Mouse (Mus musculus): ENCODE data around the gene Srcin1.

Gene Srcin1

GRCm38 (mm10) chr11:97462538-97462937, 113.4 kb downstream of the Srcin1 start:
- DNase-seq (ENCODE audit: low read depth) = no peak

DNA sequence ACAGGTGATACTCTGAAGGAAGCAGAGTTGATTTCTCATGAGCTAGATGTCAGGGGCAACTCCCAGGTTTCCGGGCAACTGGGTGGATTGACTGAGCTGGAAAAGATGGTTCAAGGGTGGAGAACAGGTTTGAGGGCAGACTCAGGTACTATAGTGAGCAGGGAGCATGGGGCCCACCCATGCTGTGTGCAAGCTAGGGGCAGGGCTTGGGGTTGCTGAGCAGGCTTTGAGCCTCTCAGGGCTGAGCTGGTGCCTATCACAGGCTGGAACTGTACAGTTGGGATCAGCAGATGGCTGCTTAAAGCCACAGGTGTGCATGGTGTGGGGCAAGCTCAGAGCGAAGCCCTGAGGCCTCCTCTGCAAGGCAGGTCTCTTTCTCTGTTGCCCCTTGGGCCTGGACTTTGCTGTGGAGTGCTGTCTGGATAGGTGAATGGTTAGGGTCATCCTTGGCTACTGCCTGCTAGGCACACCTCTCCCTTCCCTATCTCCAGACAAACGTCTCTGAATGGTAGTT, 114.6 kb downstream of the Srcin1 start:
- DNase-seq (ENCODE audit: low read depth) = no peak

All from fibroblast of lung, adult 2 months (primary cell).